Mouse (Mus musculus) neural tube, embryonic 14.5 days (tissue): Measurements from ENCODE around the gene Zc2hc1b. TPM values are rescaled to one million over a fixed set of nuclear protein-coding genes. Genes with fewer than 3 reads are reported as not detected.

ENCODE experiments used
- ATAC-seq: fragments of 200-750 bp; cut with Nextera tagmentation; 2 replicates; pipeline ENCODE4 v1.8.0; 2017; ENCODE audit warnings: low read depth, mild to moderate bottlenecking, moderate TSS enrichment, moderate library complexity
- H3K27ac ChIP-seq: fragments of 300-500 bp; sonication (generic); 2 replicates; pipeline ENCODE4 v1.5.1; 2014; ENCODE audit warnings: low read depth, mild to moderate bottlenecking, control low read depth, low read length, moderate library complexity, mixed read lengths
- H3K27me3 ChIP-seq: fragments of 300-500 bp; sonication (generic); 2 replicates; pipeline ENCODE4 v1.6.1; 2014; ENCODE audit warnings: low read length; ENCODE audit not compliant: control insufficient read depth, insufficient read depth
- H3K36me3 ChIP-seq: fragments of 300-500 bp; sonication (generic); 2 replicates; pipeline ENCODE4 v1.6.1; 2014; ENCODE audit warnings: low read length, mixed read lengths; ENCODE audit not compliant: control insufficient read depth, insufficient read depth
- H3K4me1 ChIP-seq: fragments of 300-500 bp; sonication (generic); 2 replicates; pipeline ENCODE4 v1.6.1; 2014; ENCODE audit warnings: low read length; ENCODE audit not compliant: control insufficient read depth, insufficient read depth
- H3K4me2 ChIP-seq: fragments of 300-500 bp; sonication (generic); 2 replicates; pipeline ENCODE4 v1.6.1; 2014; ENCODE audit warnings: mild to moderate bottlenecking, low read depth, low read length, control low read depth
- H3K4me3 ChIP-seq: fragments of 300-500 bp; sonication (generic); 2 replicates; pipeline ENCODE4 v1.5.1; 2014; ENCODE audit warnings: low read depth, low read length, control low read depth, mixed read lengths
- H3K9ac ChIP-seq: fragments of 300-500 bp; sonication (generic); replicated peaks from 2 replicates; pipeline ENCODE4 v1.6.1; 2014; ENCODE audit warnings: low read depth, mild to moderate bottlenecking, control low read depth, low read length, mixed read lengths
- H3K9me3 ChIP-seq: fragments of 300-500 bp; sonication (generic); 2 replicates; pipeline ENCODE4 v1.6.1; 2016; ENCODE audit warnings: low read length; ENCODE audit not compliant: control insufficient read depth
- WGBS: fragments of 180-500 bp; shearing (Covaris S2); extraction: QIAGEN DNeasy Blood & Tissue Kit; methylation state at CpG from one replicate; pipeline ENCODE4 v1.1.7; 2014; 5-methylcytosine and 5-hydroxymethylcytosine counted together
- polyA plus RNA-seq: library from polyadenylated mRNA; unstranded; fragments of >200 nt; fragmentation: Nextera tagmentation; extraction: Ambion mirVana; gene quantifications from 2 replicates; pipeline ENCODE4 v1.2.1, GENCODE M21; 2014

Gene Zc2hc1b
- polyA plus RNA-seq, 1 experiment from 2014 or later: not detected

DNA sequence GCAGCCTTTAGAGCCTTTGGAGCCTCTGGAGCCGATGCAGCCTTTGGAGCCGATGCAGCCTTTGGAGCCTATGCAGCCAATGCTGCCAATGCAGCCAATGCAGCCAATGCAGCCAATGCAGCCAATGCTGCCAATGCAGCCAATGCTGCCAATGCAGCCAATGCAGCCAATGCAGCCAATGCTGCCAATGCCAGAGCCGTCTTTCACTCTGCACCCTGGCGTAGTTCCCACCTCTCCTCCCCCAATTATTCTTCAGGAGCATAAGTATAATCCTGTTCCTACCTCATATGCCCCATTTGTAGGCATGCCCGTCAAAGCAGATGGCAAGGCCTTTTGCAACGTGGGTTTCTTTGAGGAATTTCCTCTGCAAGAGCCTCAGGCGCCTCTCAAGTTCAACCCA is 49.9 kb downstream of the Zc2hc1b start:
- Histone ChIP-seq H3K4me2 (no peak overlapping the region), H3K9me3 (no peaks in the 10 kb centered on the region), H3K27me3 (no peaks in the 10 kb centered on the region), H3K9ac (no peak overlapping the region), H3K36me3 (no peaks in the 10 kb centered on the region), H3K27ac (no peak overlapping the region), H3K4me3 (no peak overlapping the region), H3K4me1 (no peaks in the 10 kb centered on the region)
- 95% methylated on average over 7 of the region's 7 CpGs for WGBS
- no peak for ATAC-seq

DNA sequence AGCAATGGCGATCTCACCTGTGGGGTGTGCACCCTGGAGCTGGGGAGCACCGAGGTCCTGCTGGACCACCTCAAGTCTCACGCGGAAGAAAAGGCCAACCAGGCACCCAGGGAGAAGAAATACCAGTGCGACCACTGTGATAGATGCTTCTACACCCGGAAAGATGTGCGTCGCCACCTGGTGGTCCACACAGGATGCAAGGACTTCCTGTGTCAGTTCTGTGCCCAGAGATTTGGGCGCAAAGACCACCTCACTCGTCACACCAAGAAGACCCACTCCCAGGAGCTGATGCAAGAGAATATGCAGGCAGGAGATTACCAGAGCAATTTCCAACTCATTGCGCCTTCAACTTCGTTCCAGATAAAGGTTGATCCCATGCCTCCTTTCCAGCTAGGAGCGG is 50.5 kb downstream of the Zc2hc1b start:
- no peaks in the 10 kb centered on the region for H3K9me3 ChIP-seq
- H3K36me3 ChIP-seq: no peaks in the 10 kb centered on the region
- H3K27ac ChIP-seq: no peak overlapping the region
- WGBS: 89% methylated on average over 13 of the region's 13 CpGs
- H3K27me3 ChIP-seq: no peaks in the 10 kb centered on the region
- no peak overlapping the region for H3K9ac ChIP-seq
- no peaks in the 10 kb centered on the region for H3K4me1 ChIP-seq
- H3K4me2 ChIP-seq: no peak overlapping the region
- no peak for ATAC-seq
- no peak overlapping the region for H3K4me3 ChIP-seq

GRCm38 (mm10) chr10:13125811-13126210 is 52.0 kb downstream of the Zc2hc1b start:
- no peaks in the 10 kb centered on the region for H3K4me1 ChIP-seq
- no peak overlapping the region for H3K4me2 ChIP-seq
- H3K4me3 ChIP-seq: no peak overlapping the region
- 56% methylated on average over 3 of the region's 3 CpGs for WGBS
- no peaks in the 10 kb centered on the region for H3K36me3 ChIP-seq
- H3K9me3 ChIP-seq: no peaks in the 10 kb centered on the region
- H3K9ac ChIP-seq: no peak overlapping the region
- no peak for ATAC-seq
- no peak overlapping the region for H3K27ac ChIP-seq
- H3K27me3 ChIP-seq: no peaks in the 10 kb centered on the region

DNA sequence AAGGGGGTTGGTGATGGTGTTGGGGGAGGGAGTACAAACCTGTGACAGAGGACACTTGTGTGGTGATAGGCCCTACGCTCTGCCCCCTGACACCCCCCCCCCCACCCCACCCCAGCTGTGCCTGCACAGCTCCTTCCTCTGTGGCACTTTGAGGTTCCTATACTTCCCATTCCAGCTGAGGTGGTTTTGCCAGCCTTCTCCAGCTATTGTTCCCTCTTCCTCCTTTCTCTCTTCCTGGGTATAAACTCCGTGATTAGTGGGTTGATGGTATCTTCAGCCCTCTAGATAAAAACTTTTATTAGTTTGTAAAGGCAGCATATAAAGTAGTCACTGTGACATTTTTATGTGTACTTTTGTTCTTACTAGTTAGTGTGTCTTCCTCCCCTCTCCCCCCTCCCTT is 58.5 kb downstream of the Zc2hc1b start:
- ATAC-seq: no peak
- H3K9ac ChIP-seq: no peak overlapping the region
- H3K36me3 ChIP-seq: no peaks in the 10 kb centered on the region
- H3K27me3 ChIP-seq: no peaks in the 10 kb centered on the region
- no peak overlapping the region for H3K27ac ChIP-seq
- 16% methylated on average over 2 of the region's 2 CpGs for WGBS
- no peak overlapping the region for H3K4me2 ChIP-seq
- H3K4me1 ChIP-seq: no peaks in the 10 kb centered on the region; the same call in 1 of the 2 replicates
- no peak overlapping the region for H3K4me3 ChIP-seq
- no peaks in the 10 kb centered on the region for H3K9me3 ChIP-seq

DNA sequence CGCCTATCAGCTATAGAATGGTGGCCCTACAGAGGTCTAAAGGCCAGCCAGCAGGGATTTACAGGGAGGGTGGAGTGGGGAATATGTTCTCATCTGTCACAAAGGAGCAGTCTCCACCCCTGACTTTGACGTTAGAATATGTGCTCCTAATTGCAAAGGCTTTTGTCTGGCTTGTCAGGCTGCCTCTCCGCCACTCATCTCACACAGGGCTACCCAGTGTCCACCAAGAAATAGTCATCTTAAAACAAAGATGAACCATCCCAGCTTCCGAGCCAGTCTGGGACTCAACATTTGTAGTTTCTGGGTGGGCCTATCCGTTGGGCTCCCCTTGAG is 59.1 kb downstream of the Zc2hc1b start:
- no peaks in the 10 kb centered on the region for H3K9me3 ChIP-seq
- no peak overlapping the region for H3K4me2 ChIP-seq
- no peaks in the 10 kb centered on the region for H3K27me3 ChIP-seq
- no peak overlapping the region for H3K9ac ChIP-seq
- no peak for ATAC-seq
- H3K4me3 ChIP-seq: no peak overlapping the region
- 21% methylated on average over 5 of the region's 5 CpGs for WGBS
- no peaks in the 10 kb centered on the region for H3K36me3 ChIP-seq
- H3K27ac ChIP-seq: no peak overlapping the region
- no peaks in the 10 kb centered on the region; the same call in 1 of the 2 replicates for H3K4me1 ChIP-seq

- WGBS: 28% methylated on average over 7 of the region's 7 CpGs
Measured at GRCm38 (mm10) chr10:13118024-13118769, 59.6 kb downstream of the Zc2hc1b start.

GRCm38 (mm10) chr10:13116706-13117665 is 60.8 kb downstream of the Zc2hc1b start:
- 23% methylated on average over 9 of the region's 9 CpGs for WGBS
- Histone ChIP-seq H3K4me1 (no peaks in the 10 kb centered on the region; the same call in 1 of the 2 replicates), H3K9ac (no peak overlapping the region), H3K27me3 (no peaks in the 10 kb centered on the region), H3K27ac (no peak overlapping the region), H3K9me3 (no peaks in the 10 kb centered on the region), H3K4me3 (no peak overlapping the region), H3K36me3 (no peaks in the 10 kb centered on the region), H3K4me2 (no peak overlapping the region)
- ATAC-seq: peak; percentile 70

More at GRCm38 (mm10) chr10:13118024-13118769, 59.6 kb downstream of the Zc2hc1b start:
- Histone ChIP-seq H3K9me3 (no peaks in the 10 kb centered on the region), H3K36me3 (no peaks in the 10 kb centered on the region), H3K9ac (no peak overlapping the region), H3K4me3 (no peak overlapping the region), H3K4me2 (no peak overlapping the region), H3K27me3 (no peaks in the 10 kb centered on the region), H3K4me1 (no peaks in the 10 kb centered on the region; the same call in 1 of the 2 replicates), H3K27ac (no peak overlapping the region)
- ATAC-seq: no peak

GRCm38 (mm10) chr10:13115030-13115429 is 62.8 kb downstream of the Zc2hc1b start:
- H3K4me3 ChIP-seq: no peak overlapping the region
- peak; percentile 54; the same call in 1 of the 2 replicates for ATAC-seq
- no peaks in the 10 kb centered on the region for H3K9me3 ChIP-seq
- H3K4me2 ChIP-seq: no peak overlapping the region
- no peaks in the 10 kb centered on the region for H3K27me3 ChIP-seq
- H3K4me1 ChIP-seq: no peaks in the 10 kb centered on the region; the same call in 1 of the 2 replicates
- H3K36me3 ChIP-seq: no peaks in the 10 kb centered on the region
- no peak overlapping the region for H3K27ac ChIP-seq
- no peak overlapping the region for H3K9ac ChIP-seq
- WGBS: 20% methylated on average over 4 of the region's 4 CpGs

- no peaks in the 10 kb centered on the region for H3K9me3 ChIP-seq
- no peaks in the 10 kb centered on the region; the same call in 1 of the 2 replicates for H3K4me1 ChIP-seq
- no peak overlapping the region for H3K4me3 ChIP-seq
- no peaks in the 10 kb centered on the region for H3K27me3 ChIP-seq
- H3K9ac ChIP-seq: no peak overlapping the region
- H3K4me2 ChIP-seq: no peak overlapping the region
- H3K27ac ChIP-seq: no peak overlapping the region
- no peaks in the 10 kb centered on the region for H3K36me3 ChIP-seq
- ATAC-seq: no peak
- 73% methylated on average over 4 of the region's 4 CpGs for WGBS
Measured at GRCm38 (mm10) chr10:13113641-13114040, 64.2 kb downstream of the Zc2hc1b start.
